Mouse (Mus musculus) ovary, postnatal 36 days (tissue): Measurements from ENCODE around the gene Gm13088.
"Not testable (repeated sequence)": the region's sequence is repeated elsewhere in the genome, so short reads cannot be mapped to it uniquely, and the experiment has no call there.

ENCODE experiments used
- DNase-seq: peaks from one replicate; pipeline ENCODE4 v3.0.0; 2022; ENCODE audit warnings: low spot score, mixed read lengths

The Gm13088 gene

GRCm38 (mm10) chr4:143657146-143657545 lies at the start of gene Gm13088:
Gene Gm13088 (minus strand): TSS chr4:143657246.
- DNase-seq = not testable (repeated sequence)

- DNase-seq = no peak
These were observed 45.6 kb upstream of the Gm13088 start, which contains the start of gene Gm13089 for GRCm38 (mm10) chr4:143702611-143703010. Gene Gm13089 (minus strand): TSS chr4:143702711.

GRCm38 (mm10) chr4:143618101-143618500 lies 38.9 kb downstream of the Gm13088 start:
- not testable (repeated sequence) for DNase-seq

GRCm38 (mm10) chr4:143614703-143615102 lies 42.3 kb downstream of the Gm13088 start, which contains the start of gene Gm13083:
Gene Gm13083 (plus strand): TSS chr4:143615003.
- DNase-seq = not testable (repeated sequence)

- DNase-seq = not testable (repeated sequence)
These were observed 45.1 kb downstream of the Gm13088 start for GRCm38 (mm10) chr4:143611927-143612326.
